Comparison of ENCODE assay signal across 8 mouse cellular contexts in genomic region chr7:47015390-47016065, GRCm38 (mm10). TPM values are rescaled to one million over a fixed set of nuclear protein-coding genes. Genes with fewer than 3 reads are reported as not detected.
A peak's percentile ranks its signal among the peaks of the same experiment; 100 is the strongest.
DNase-seq lines count a peak whose midpoint lies in the region; ATAC-seq and TF ChIP-seq lines count a peak whose summit lies in the region.

No protein-coding gene starts in this region.

- H3K4me1 ChIP-seq in erythroblast, embryonic 14.5 days (ENCODE audit: control insufficient read depth): peaks cover 45% of the 10 kb centered on the region
- H3K4me1 ChIP-seq in heart, embryonic 12.5 days (replicated peaks): peaks cover 13% of the 10 kb centered on the region
- peaks cover 14% of the 10 kb centered on the region for H3K4me1 ChIP-seq in kidney, embryonic 16.5 days (ENCODE audit: insufficient read depth, low read length)
- H3K4me1 ChIP-seq in liver, embryonic 11.5 days (replicated peaks; ENCODE audit: control insufficient read depth, insufficient read depth, low read length): peaks cover 16% of the 10 kb centered on the region

- WGBS in heart, embryonic 12.5 days: 6% methylated on average over 6 of the region's 6 CpGs
- 11% methylated on average over 6 of the region's 6 CpGs for whole genome bisulfite sequencing in kidney, embryonic 16.5 days
- 9% methylated on average over 6 of the region's 6 CpGs for WGBS in liver, embryonic 11.5 days

- TF ChIP-seq POLR2A in myocyte (IDR thresholded peaks at IDR 0.05; ENCODE audit: insufficient read length, low read depth): no peak

- H3K27ac ChIP-seq in heart, embryonic 12.5 days (ENCODE audit: poor library complexity, severe bottlenecking): peak overlapping the region; percentile 90
- peak overlapping the region; percentile 61; the same call in 1 of the 2 replicates for H3K27ac ChIP-seq in kidney, embryonic 16.5 days (ENCODE audit: low read length)
- peak overlapping the region; percentile 89 for H3K27ac ChIP-seq in liver, embryonic 11.5 days (ENCODE audit: low read depth, low read length)

- H3ac ChIP-seq in myocyte (ENCODE audit: control insufficient read depth, insufficient read length): no peak overlapping the region

- DNase-seq in B cell, adult 2 months: peak; percentile 66 to 69
- peak; percentile 79 for DNase-seq in brain, adult 2 months (ENCODE audit: low read depth, low spot score)
- peak; percentile 88 for DNase-seq in liver, embryonic 11.5 days (ENCODE audit: low spot score)
- peak; percentile 84 to 86 for DNase-seq in spleen, postnatal 4 days (ENCODE audit: low spot score in 2 of 2)

- ATAC-seq in heart, embryonic 12.5 days (ENCODE audit: insufficient number of reproducible peaks, low FRiP score): peak; percentile 97
- ATAC-seq in kidney, embryonic 16.5 days (ENCODE audit: low FRiP score, low TSS enrichment): peak; percentile 98
- peak; percentile 100 for ATAC-seq in liver, embryonic 11.5 days (replicated peaks; ENCODE audit: low FRiP score)

- no peaks in the 10 kb centered on the region for H3K36me3 ChIP-seq in erythroblast, embryonic 14.5 days (ENCODE audit: control insufficient read depth)
- no peaks in the 10 kb centered on the region for H3K36me3 ChIP-seq in heart, embryonic 12.5 days
- no peaks in the 10 kb centered on the region for H3K36me3 ChIP-seq in kidney, embryonic 16.5 days (ENCODE audit: insufficient read depth, low read length)
- no peaks in the 10 kb centered on the region for H3K36me3 ChIP-seq in liver, embryonic 11.5 days (ENCODE audit: control insufficient read depth, insufficient read depth, low read length)
- no peaks in the 10 kb centered on the region for H3K36me3 ChIP-seq in myocyte (ENCODE audit: control insufficient read depth, insufficient read depth)

- H3K9ac ChIP-seq in heart, embryonic 12.5 days: no peak overlapping the region
- H3K9ac ChIP-seq in kidney, embryonic 16.5 days (replicated peaks; ENCODE audit: low read length): peak overlapping the region; percentile 33; the same call in 1 of the 2 replicates
- peak overlapping the region; percentile 46; the same call in 1 of the 2 replicates for H3K9ac ChIP-seq in liver, embryonic 11.5 days (ENCODE audit: low read depth, low read length)

- H3K9me3 ChIP-seq in erythroblast, embryonic 14.5 days (ENCODE audit: control insufficient read depth, low read length): no peaks in the 10 kb centered on the region
- no peaks in the 10 kb centered on the region for H3K9me3 ChIP-seq in heart, embryonic 12.5 days (replicated peaks)
- H3K9me3 ChIP-seq in kidney, embryonic 16.5 days (ENCODE audit: low read length): no peaks in the 10 kb centered on the region
- H3K9me3 ChIP-seq in liver, embryonic 11.5 days (ENCODE audit: control insufficient read depth, low read length): no peaks in the 10 kb centered on the region

- H3K79me2 ChIP-seq in myocyte (ENCODE audit: control insufficient read depth, insufficient read depth): no peaks in the 10 kb centered on the region

- H3K4me3 ChIP-seq in erythroblast, embryonic 14.5 days (replicated peaks): peak overlapping the region; percentile 45
- H3K4me3 ChIP-seq in heart, embryonic 12.5 days: no peak overlapping the region
- H3K4me3 ChIP-seq in kidney, embryonic 16.5 days (ENCODE audit: low read length): 0 out of 2 replicates have a peak overlapping the region, but pooled peaks have one; percentile 1
- H3K4me3 ChIP-seq in liver, embryonic 11.5 days (ENCODE audit: low read depth, low read length): no peak overlapping the region
- H3K4me3 ChIP-seq in myocyte: no peak overlapping the region

- peak overlapping the region; percentile 24 for H3K4me2 ChIP-seq in heart, embryonic 12.5 days
- H3K4me2 ChIP-seq in kidney, embryonic 16.5 days (replicated peaks; ENCODE audit: low read depth, low read length): peak overlapping the region; percentile 14; the same call in 1 of the 2 replicates
- peak overlapping the region; percentile 51 for H3K4me2 ChIP-seq in liver, embryonic 11.5 days
- peak overlapping the region; percentile 69 for H3K4me2 ChIP-seq in myocyte (ENCODE audit: low read depth)

- no peaks in the 10 kb centered on the region; the same call in 1 of the 2 replicates for H3K27me3 ChIP-seq in erythroblast, embryonic 14.5 days (ENCODE audit: control insufficient read depth)
- peaks cover 5% of the 10 kb centered on the region; the same call in 1 of the 2 replicates for H3K27me3 ChIP-seq in heart, embryonic 12.5 days (replicated peaks)
- H3K27me3 ChIP-seq in kidney, embryonic 16.5 days (ENCODE audit: insufficient read depth, low read length): no peaks in the 10 kb centered on the region
- no peaks in the 10 kb centered on the region for H3K27me3 ChIP-seq in liver, embryonic 11.5 days (replicated peaks; ENCODE audit: control insufficient read depth, insufficient read depth, low read length)
- H3K27me3 ChIP-seq in myocyte (ENCODE audit: control insufficient read depth, insufficient read depth, insufficient read length): no peaks in the 10 kb centered on the region

TF ChIP-seq in myocyte, 11 proteins besides CTCF, POLR2A, EP300 and RAD21:
- TF ChIP-seq E2F4 (IDR thresholded peaks at IDR 0.05; ENCODE audit: insufficient read depth) (no peak), TCF12 (IDR thresholded peaks at IDR 0.05; ENCODE audit: insufficient read depth, poor library complexity, severe bottlenecking) (no peak), REST (IDR thresholded peaks at IDR 0.05; ENCODE audit: insufficient read depth, insufficient read length) (no peak), CEBPB (IDR thresholded peaks at IDR 0.05; ENCODE audit: insufficient read depth, poor library complexity, severe bottlenecking) (no peak), MYOD1 (IDR thresholded peaks at IDR 0.05; ENCODE audit: control insufficient read depth in 1 of 3, insufficient read length in 2 of 3, low read depth in 2 of 3) (no peak), MYOG (IDR thresholded peaks at IDR 0.05; ENCODE audit: control insufficient read depth in 1 of 3, insufficient read depth in 1 of 3, insufficient read length in 2 of 3, low read depth in 2 of 3) (no peak), SRF (IDR thresholded peaks at IDR 0.05; ENCODE audit: control insufficient read depth, insufficient read length, low read depth) (no peak), TCF3 (IDR thresholded peaks at IDR 0.05; ENCODE audit: insufficient read length, low read depth) (no peak), POLR2AphosphoS2 (IDR thresholded peaks at IDR 0.05; ENCODE audit: insufficient read length, low read depth) (no peak), USF1 (IDR thresholded peaks at IDR 0.05; ENCODE audit: low read depth) (no peak), MAX (IDR thresholded peaks at IDR 0.05; ENCODE audit: low read depth) (no peak)

RNA-seq across cellular contexts. Expression of gene Spty2d1, which starts 7.3 kb away (rescaled TPM):
- 0.48 and 0.60 TPM in 2 replicates for polyA plus RNA-seq in erythroblast, embryonic 14.5 days (2012)
- polyA plus RNA-seq in heart, embryonic 12.5 days (2016; fragmentation: Nextera tagmentation; extraction: Ambion mirVana): 19.4 and 19.8 TPM in 2 replicates
- polyA plus RNA-seq in kidney, embryonic 16.5 days (2015; fragmentation: Nextera tagmentation; extraction: Ambion mirVana): 20.9 and 21.1 TPM in 2 replicates
- polyA plus RNA-seq in liver, embryonic 11.5 days (2014; fragmentation: Nextera tagmentation; extraction: Ambion mirVana): 21.4 and 25.3 TPM in 2 replicates
- 12.0 TPM for polyA plus RNA-seq in myocyte (2012; fragmentation: generic; extraction: Trizol)

RNA-seq across cellular contexts. Expression of gene Gm9999, which starts 32.1 kb away (rescaled TPM):
- polyA plus RNA-seq in erythroblast, embryonic 14.5 days (2012): not detected in 2 replicates
- not detected in 2 replicates for polyA plus RNA-seq in heart, embryonic 12.5 days (2016; fragmentation: Nextera tagmentation; extraction: Ambion mirVana)
- not detected in 2 replicates for polyA plus RNA-seq in kidney, embryonic 16.5 days (2015; fragmentation: Nextera tagmentation; extraction: Ambion mirVana)
- polyA plus RNA-seq in liver, embryonic 11.5 days (2014; fragmentation: Nextera tagmentation; extraction: Ambion mirVana): not detected in 2 replicates
- polyA plus RNA-seq in myocyte (2012; fragmentation: generic; extraction: Trizol): not detected

RNA-seq across cellular contexts. Expression of gene Tmem86a, which starts 34.9 kb away (rescaled TPM):
- 0.24 and 0.28 TPM in 2 replicates for polyA plus RNA-seq in erythroblast, embryonic 14.5 days (2012)
- 19.2 and 22.0 TPM in 2 replicates for polyA plus RNA-seq in heart, embryonic 12.5 days (2016; fragmentation: Nextera tagmentation; extraction: Ambion mirVana)
- polyA plus RNA-seq in kidney, embryonic 16.5 days (2015; fragmentation: Nextera tagmentation; extraction: Ambion mirVana): 34.8 and 35.8 TPM in 2 replicates
- polyA plus RNA-seq in liver, embryonic 11.5 days (2014; fragmentation: Nextera tagmentation; extraction: Ambion mirVana): 23.3 and 24.2 TPM in 2 replicates
- polyA plus RNA-seq in myocyte (2012; fragmentation: generic; extraction: Trizol): 28.6 TPM

RNA-seq across cellular contexts. Expression of gene Uevld, which starts 57.2 kb away (rescaled TPM):
- polyA plus RNA-seq in erythroblast, embryonic 14.5 days (2012): 0.02 and 0.03 TPM in 2 replicates
- polyA plus RNA-seq in heart, embryonic 12.5 days (2016; fragmentation: Nextera tagmentation; extraction: Ambion mirVana): 10.0 TPM in 2 replicates
- polyA plus RNA-seq in kidney, embryonic 16.5 days (2015; fragmentation: Nextera tagmentation; extraction: Ambion mirVana): 11.0 and 12.8 TPM in 2 replicates
- 9.1 and 10.5 TPM in 2 replicates for polyA plus RNA-seq in liver, embryonic 11.5 days (2014; fragmentation: Nextera tagmentation; extraction: Ambion mirVana)
- polyA plus RNA-seq in myocyte (2012; fragmentation: generic; extraction: Trizol): 3.6 TPM

Comparison
In these comparisons a context has a peak if more than half of its experiments do, and no peak if none do; other contexts are left out.
1. H3K4me3 ChIP-seq: peak in erythroblast, embryonic 14.5 days (single experiment) and kidney, embryonic 16.5 days (single experiment); none in heart, embryonic 12.5 days (single experiment), liver, embryonic 11.5 days (single experiment) and myocyte (single experiment).
2. H3K4me2 ChIP-seq: peak in every context shown above with its lines; median percentile 69 in myocyte; 51 in liver, embryonic 11.5 days; 24 in heart, embryonic 12.5 days; 14 in kidney, embryonic 16.5 days.
3. RNA of gene Tmem86a, which starts 34.9 kb away (polyA plus RNA-seq): 34.8 to 35.8 TPM in kidney, embryonic 16.5 days, 28.6 TPM in myocyte (single experiment), 23.3 to 24.2 TPM in liver, embryonic 11.5 days and 19.2 to 22.0 TPM in heart, embryonic 12.5 days; 0.24 to 0.28 TPM in erythroblast, embryonic 14.5 days; every median in the first group is over 10 times any median in the second.
4. Peak in every context shown above with its lines, with median percentiles within 50 percentile points of each other: DNase-seq, ATAC-seq and H3K27ac ChIP-seq.